Mouse (Mus musculus): Measurements from ENCODE around the gene Rnaseh2a. TPM values are rescaled to one million over a fixed set of nuclear protein-coding genes. Genes with fewer than 3 reads are reported as not detected.

The Rnaseh2a gene
- polyA plus RNA-seq, 1 experiment from 2014 or later = 128 TPM

- H3K27me3 ChIP-seq (ENCODE audit: control insufficient read depth, insufficient read depth, low read length) = no peaks in the 10 kb centered on the region
- no peak for ATAC-seq (replicated peaks; ENCODE audit: low FRiP score)
- no peak overlapping the region for H3K27ac ChIP-seq (ENCODE audit: low read depth, low read length)
- H3K9me3 ChIP-seq (ENCODE audit: control insufficient read depth, low read length) = no peaks in the 10 kb centered on the region
- H3K4me3 ChIP-seq (ENCODE audit: low read depth, low read length) = no peak overlapping the region
- no peak for DNase-seq (ENCODE audit: low spot score)
- peaks cover 4% of the 10 kb centered on the region; the same call in 1 of the 2 replicates for H3K36me3 ChIP-seq (ENCODE audit: control insufficient read depth, insufficient read depth, low read length)
- no peak overlapping the region for H3K9ac ChIP-seq (ENCODE audit: low read length)
- no peak overlapping the region for H3K4me2 ChIP-seq (ENCODE audit: low read depth, low read length, severe bottlenecking)
- WGBS = 94% methylated on average over 4 of the region's 4 CpGs
- peaks cover 8% of the 10 kb centered on the region for H3K4me1 ChIP-seq (replicated peaks; ENCODE audit: control insufficient read depth, insufficient read depth, low read length)
Observed at GRCm38 (mm10) chr8:84963952-84964351, 5.6 kb downstream of the Rnaseh2a start.

DNA sequence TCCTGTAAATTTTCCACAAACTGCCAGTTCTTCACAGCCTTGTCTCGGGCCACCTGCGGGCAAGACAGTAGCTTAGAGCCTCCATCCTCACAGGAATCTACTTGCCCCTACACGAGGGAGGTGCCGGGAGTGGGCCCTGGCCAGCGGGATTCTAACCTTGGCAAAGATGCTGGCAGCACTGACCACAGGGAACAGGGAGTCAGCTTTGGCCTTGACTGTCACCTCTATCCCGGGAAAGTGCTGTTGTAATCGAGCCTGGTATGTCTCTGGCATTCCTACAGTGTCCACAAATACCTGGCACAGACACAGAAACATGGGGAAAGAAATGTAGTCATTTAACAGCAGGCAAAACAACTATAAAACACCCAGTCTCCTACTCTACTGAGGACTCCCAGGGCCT, 9.8 kb downstream of the Rnaseh2a start:
- ATAC-seq (replicated peaks; ENCODE audit: low FRiP score) = no peak
- no peak overlapping the region for H3K4me2 ChIP-seq (ENCODE audit: low read depth, low read length, severe bottlenecking)
- H3K27me3 ChIP-seq (ENCODE audit: control insufficient read depth, insufficient read depth, low read length) = no peaks in the 10 kb centered on the region
- DNase-seq (ENCODE audit: low spot score) = no peak
- 93% methylated on average over 7 of the region's 7 CpGs for WGBS
- no peaks in the 10 kb centered on the region for H3K9me3 ChIP-seq (ENCODE audit: control insufficient read depth, low read length)
- H3K27ac ChIP-seq (ENCODE audit: low read depth, low read length) = no peak overlapping the region
- peaks cover under 1% of the 10 kb centered on the region; the same call in 1 of the 2 replicates for H3K4me1 ChIP-seq (replicated peaks; ENCODE audit: control insufficient read depth, insufficient read depth, low read length)
- H3K4me3 ChIP-seq (ENCODE audit: low read depth, low read length) = no peak overlapping the region
- no peak overlapping the region for H3K9ac ChIP-seq (ENCODE audit: low read length)
- peaks cover 4% of the 10 kb centered on the region; the same call in 1 of the 2 replicates for H3K36me3 ChIP-seq (ENCODE audit: control insufficient read depth, insufficient read depth, low read length)

DNA sequence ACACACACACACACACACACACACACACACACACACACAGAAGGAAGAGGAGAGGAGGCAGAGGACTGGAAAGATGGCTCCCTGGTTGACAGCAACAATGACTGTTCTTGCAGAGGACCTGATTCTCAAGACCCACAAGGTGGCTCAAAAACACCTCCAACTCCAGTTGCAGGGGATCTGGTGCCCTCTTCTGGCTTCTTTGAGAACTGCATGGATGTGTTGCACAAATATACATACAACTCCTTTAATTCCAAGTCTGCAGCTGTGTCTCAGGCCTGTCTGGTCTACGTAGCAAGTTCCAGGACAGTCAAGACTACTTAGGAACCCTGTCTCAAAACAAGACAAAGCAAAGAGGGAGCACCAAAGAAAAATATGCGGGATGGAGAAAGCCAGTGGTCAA, 12.8 kb downstream of the Rnaseh2a start:
- Histone ChIP-seq H3K36me3 (ENCODE audit: control insufficient read depth, insufficient read depth, low read length) (peaks cover 4% of the 10 kb centered on the region; the same call in 1 of the 2 replicates), H3K4me2 (ENCODE audit: low read depth, low read length, severe bottlenecking) (no peak overlapping the region), H3K4me3 (ENCODE audit: low read depth, low read length) (no peak overlapping the region), H3K27ac (ENCODE audit: low read depth, low read length) (no peak overlapping the region), H3K9me3 (ENCODE audit: control insufficient read depth, low read length) (no peaks in the 10 kb centered on the region), H3K4me1 (replicated peaks; ENCODE audit: control insufficient read depth, insufficient read depth, low read length) (no peaks in the 10 kb centered on the region), H3K9ac (ENCODE audit: low read length) (no peak overlapping the region), H3K27me3 (ENCODE audit: control insufficient read depth, insufficient read depth, low read length) (peaks cover 8% of the 10 kb centered on the region; the same call in 1 of the 2 replicates)
- no peak for ATAC-seq (replicated peaks; ENCODE audit: low FRiP score)
- DNase-seq (ENCODE audit: low spot score) = peak; percentile 86
- WGBS = 50% methylated on average over 2 of the region's 2 CpGs

- no peak for ATAC-seq (replicated peaks; ENCODE audit: low FRiP score)
Observed at GRCm38 (mm10) chr8:84952612-84953255, 16.8 kb downstream of the Rnaseh2a start.

GRCm38 (mm10) chr8:84949753-84950152, 19.8 kb downstream of the Rnaseh2a start:
- peaks cover 35% of the 10 kb centered on the region for H3K27me3 ChIP-seq (ENCODE audit: control insufficient read depth, insufficient read depth, low read length)
- DNase-seq (ENCODE audit: low spot score) = no peak
- no peak overlapping the region for H3K4me3 ChIP-seq (ENCODE audit: low read depth, low read length)
- no peaks in the 10 kb centered on the region for H3K36me3 ChIP-seq (ENCODE audit: control insufficient read depth, insufficient read depth, low read length)
- H3K9ac ChIP-seq (ENCODE audit: low read length) = no peak overlapping the region
- no peak overlapping the region for H3K27ac ChIP-seq (ENCODE audit: low read depth, low read length)
- peaks cover 11% of the 10 kb centered on the region for H3K4me1 ChIP-seq (replicated peaks; ENCODE audit: control insufficient read depth, insufficient read depth, low read length)
- H3K4me2 ChIP-seq (ENCODE audit: low read depth, low read length, severe bottlenecking) = no peak overlapping the region
- 19% methylated on average over 12 of the region's 12 CpGs for WGBS
- ATAC-seq (replicated peaks; ENCODE audit: low FRiP score) = no peak
- H3K9me3 ChIP-seq (ENCODE audit: control insufficient read depth, low read length) = no peaks in the 10 kb centered on the region

More at GRCm38 (mm10) chr8:84952612-84953255, 16.8 kb downstream of the Rnaseh2a start:
- Histone ChIP-seq H3K36me3 (ENCODE audit: control insufficient read depth, insufficient read depth, low read length) (no peaks in the 10 kb centered on the region), H3K9me3 (ENCODE audit: control insufficient read depth, low read length) (no peaks in the 10 kb centered on the region), H3K4me2 (ENCODE audit: low read depth, low read length, severe bottlenecking) (no peak overlapping the region), H3K4me3 (ENCODE audit: low read depth, low read length) (no peak overlapping the region), H3K27ac (ENCODE audit: low read depth, low read length) (no peak overlapping the region), H3K9ac (ENCODE audit: low read length) (no peak overlapping the region), H3K4me1 (replicated peaks; ENCODE audit: control insufficient read depth, insufficient read depth, low read length) (no peaks in the 10 kb centered on the region), H3K27me3 (ENCODE audit: control insufficient read depth, insufficient read depth, low read length) (peaks cover 12% of the 10 kb centered on the region; the same call in 1 of the 2 replicates)
- no peak for DNase-seq (ENCODE audit: low spot score)
- 9% methylated on average over 18 of the region's 18 CpGs for WGBS

DNA sequence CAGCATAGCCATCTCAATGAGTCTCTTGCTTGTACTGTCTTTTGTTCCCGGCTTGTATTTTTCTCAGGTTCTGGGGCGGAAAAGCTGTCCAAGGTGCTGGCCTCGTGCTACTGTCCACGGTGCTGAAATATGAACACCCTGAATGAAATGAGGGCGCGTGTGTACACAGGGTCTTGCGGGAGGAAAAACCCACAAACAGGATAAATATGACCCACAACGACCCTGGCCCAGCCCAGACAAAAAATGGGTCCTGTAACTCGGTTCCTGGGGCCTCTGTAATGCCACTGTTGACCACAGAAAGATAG, 22.4 kb downstream of the Rnaseh2a start:
- ATAC-seq (replicated peaks; ENCODE audit: low FRiP score) = no peak
- no peak overlapping the region for H3K9ac ChIP-seq (ENCODE audit: low read length)
- no peak for DNase-seq (ENCODE audit: low spot score)
- peaks cover 39% of the 10 kb centered on the region for H3K27me3 ChIP-seq (ENCODE audit: control insufficient read depth, insufficient read depth, low read length)
- no peak overlapping the region for H3K27ac ChIP-seq (ENCODE audit: low read depth, low read length)
- no peak overlapping the region for H3K4me2 ChIP-seq (ENCODE audit: low read depth, low read length, severe bottlenecking)
- no peak overlapping the region for H3K4me3 ChIP-seq (ENCODE audit: low read depth, low read length)
- H3K9me3 ChIP-seq (ENCODE audit: control insufficient read depth, low read length) = no peaks in the 10 kb centered on the region
- 16% methylated on average over 9 of the region's 9 CpGs for WGBS
- H3K36me3 ChIP-seq (ENCODE audit: control insufficient read depth, insufficient read depth, low read length) = no peaks in the 10 kb centered on the region
- peaks cover 18% of the 10 kb centered on the region for H3K4me1 ChIP-seq (replicated peaks; ENCODE audit: control insufficient read depth, insufficient read depth, low read length)

DNA sequence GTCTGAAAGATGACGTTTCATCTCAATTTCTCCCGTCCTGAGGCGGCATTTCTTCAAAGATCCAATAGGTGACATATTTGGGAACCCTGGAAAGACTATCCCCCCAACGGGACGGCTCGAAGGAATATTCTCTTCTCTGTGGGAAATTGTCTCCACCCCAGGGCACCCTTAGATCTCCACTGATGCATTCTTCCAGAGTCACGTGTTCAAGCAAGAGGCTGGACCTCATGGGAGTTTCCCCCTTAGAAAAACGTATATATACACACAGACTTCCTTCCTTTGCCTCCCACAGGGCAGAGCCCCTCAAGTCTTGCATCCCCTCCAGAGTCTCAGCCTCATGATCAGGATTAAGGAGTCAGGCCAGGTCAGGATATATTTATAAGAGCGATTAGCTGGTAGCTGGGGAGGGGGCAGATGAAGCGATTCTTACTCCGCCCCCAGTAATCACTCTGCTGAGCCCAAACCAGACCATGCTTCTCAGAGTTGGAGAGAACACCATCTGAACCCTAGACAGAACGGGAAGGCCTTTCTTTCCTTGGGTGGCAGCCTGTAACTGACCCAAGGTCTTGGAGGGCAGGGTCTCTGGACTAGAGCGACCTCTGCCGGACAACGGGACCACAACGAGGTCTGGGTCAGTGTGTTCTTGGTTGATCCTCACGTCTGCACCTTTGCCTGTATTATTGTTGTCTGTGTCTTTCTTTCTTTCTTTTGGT, 22.9 kb downstream of the Rnaseh2a start, which contains the start of gene Rtbdn:
Gene Rtbdn, plus strand, starts transcription at position 464 of the 713 bp plus-strand sequence.
- H3K9ac ChIP-seq (ENCODE audit: low read length) = peak within 1 kb of the TSS; percentile 57
- peak within 1 kb of the TSS; percentile 57 for H3K4me3 ChIP-seq (ENCODE audit: low read depth, low read length)
- DNase-seq (ENCODE audit: low spot score) = peak; percentile 71
- H3K4me2 ChIP-seq (ENCODE audit: low read depth, low read length, severe bottlenecking) = peak within 1 kb of the TSS; percentile 86
- peaks cover 39% of the 10 kb centered on the region for H3K27me3 ChIP-seq (ENCODE audit: control insufficient read depth, insufficient read depth, low read length)
- WGBS = 7% methylated on average over 17 of the region's 17 CpGs
- ATAC-seq (replicated peaks; ENCODE audit: low FRiP score) = no peak
- no peaks in the 10 kb centered on the region for H3K9me3 ChIP-seq (ENCODE audit: control insufficient read depth, low read length)
- peaks cover 18% of the 10 kb centered on the region for H3K4me1 ChIP-seq (replicated peaks; ENCODE audit: control insufficient read depth, insufficient read depth, low read length)
- no peaks in the 10 kb centered on the region for H3K36me3 ChIP-seq (ENCODE audit: control insufficient read depth, insufficient read depth, low read length)
- H3K27ac ChIP-seq (ENCODE audit: low read depth, low read length) = no peak within 1 kb of the TSS

GRCm38 (mm10) chr8:84945633-84946527, 23.7 kb downstream of the Rnaseh2a start:
- DNase-seq (ENCODE audit: low spot score) (peak; percentile 86), ATAC-seq (replicated peaks; ENCODE audit: low FRiP score) (peak; percentile 63)
- H3K4me2 ChIP-seq (ENCODE audit: low read depth, low read length, severe bottlenecking) = peak overlapping the region; percentile 86
- no peak overlapping the region for H3K27ac ChIP-seq (ENCODE audit: low read depth, low read length)
- H3K4me3 ChIP-seq (ENCODE audit: low read depth, low read length) = peak overlapping the region; percentile 57
- no peaks in the 10 kb centered on the region for H3K9me3 ChIP-seq (ENCODE audit: control insufficient read depth, low read length)
- peaks cover 39% of the 10 kb centered on the region for H3K27me3 ChIP-seq (ENCODE audit: control insufficient read depth, insufficient read depth, low read length)
- no peaks in the 10 kb centered on the region for H3K36me3 ChIP-seq (ENCODE audit: control insufficient read depth, insufficient read depth, low read length)
- H3K9ac ChIP-seq (ENCODE audit: low read length) = peak overlapping the region; percentile 57
- H3K4me1 ChIP-seq (replicated peaks; ENCODE audit: control insufficient read depth, insufficient read depth, low read length) = peaks cover 18% of the 10 kb centered on the region
- under 1% methylated on average over 34 of the region's 67 CpGs for WGBS

Measured in forebrain, embryonic 11.5 days (tissue).